Mouse (Mus musculus) CD4-positive, CD25-positive, alpha-beta regulatory T cell, adult 2 months (primary cell): ENCODE measurements at regions not wholly inside any gene's neighbourhood (a gene's known extent, or its start where the extent isn't known, plus 50 kb on each side); places are given as distances from the start of the nearest gene placed in this dataset.

Experiments used
- DNase-seq: peaks from one replicate; pipeline ENCODE4 v3.0.0-alpha.2; 2012; ENCODE audit warnings: low read depth, low spot score

DNA sequence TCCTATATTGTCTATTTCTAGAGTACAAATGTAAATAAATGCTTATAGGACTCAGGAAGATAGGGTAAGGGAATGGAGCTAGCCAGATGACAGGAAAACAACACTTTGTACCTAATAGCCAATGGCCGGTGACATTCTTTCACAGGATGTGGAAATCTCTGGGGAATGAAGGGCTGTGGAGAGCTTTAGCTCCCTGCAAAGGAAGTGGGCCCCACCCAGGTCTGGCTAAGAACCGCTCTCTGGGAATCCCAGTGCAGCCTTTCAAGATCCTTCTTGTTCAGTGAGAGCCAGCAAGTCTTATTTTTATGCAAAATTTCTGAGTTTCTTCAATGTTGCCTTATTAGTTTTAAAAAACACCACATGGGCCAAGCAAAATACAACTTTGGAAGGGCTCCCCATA is 54.7 kb upstream of the Pappa2 start:
- DNase-seq: no peak

DNA sequence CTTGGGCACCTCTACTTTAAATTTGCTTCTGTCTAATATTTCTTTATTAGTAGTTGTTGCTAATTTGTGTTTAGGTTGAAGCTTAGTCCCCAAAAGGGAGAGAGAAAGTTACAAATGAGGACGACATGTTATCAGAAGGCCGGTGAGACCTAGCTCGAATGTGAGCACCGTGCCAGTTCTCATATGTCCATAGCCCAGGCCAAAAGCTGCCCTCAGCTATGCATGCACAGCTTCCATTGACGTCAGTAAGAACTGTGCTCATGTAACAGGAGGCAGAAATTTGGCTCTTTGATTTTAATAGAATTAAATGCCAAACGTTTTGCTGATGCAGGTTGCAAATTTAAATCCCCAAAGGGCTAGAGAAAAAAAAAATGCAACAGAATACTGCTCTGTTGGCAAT is 56.1 kb upstream of the Pappa2 start:
- DNase-seq: no peak

DNA sequence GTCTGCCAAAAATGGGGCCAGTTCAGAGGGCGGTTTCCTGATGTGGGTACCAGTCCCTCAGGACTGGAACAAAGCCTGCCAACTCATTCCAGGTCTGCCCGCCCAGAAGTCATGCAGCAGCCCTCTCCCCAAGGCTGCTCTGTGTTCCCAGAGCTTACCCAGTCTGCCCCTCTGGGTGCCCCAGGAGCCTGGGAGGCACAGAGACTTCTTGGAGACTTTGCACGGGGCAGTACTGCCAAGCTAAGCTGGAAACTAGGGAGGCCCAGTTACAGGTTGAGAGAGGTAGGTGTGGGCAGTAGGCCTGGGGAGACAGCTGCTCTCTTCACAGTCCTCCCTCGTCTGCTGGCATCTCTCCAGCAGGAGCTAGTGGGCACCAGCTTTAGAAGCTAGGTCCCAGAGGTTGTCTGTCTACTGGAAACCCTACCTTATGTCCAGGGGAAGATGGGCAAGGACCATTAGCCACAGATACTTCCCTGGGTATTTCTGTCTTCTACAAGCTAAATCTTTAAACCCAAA is 65.6 kb upstream of the Pappa2 start:
- DNase-seq: no peak

DNA sequence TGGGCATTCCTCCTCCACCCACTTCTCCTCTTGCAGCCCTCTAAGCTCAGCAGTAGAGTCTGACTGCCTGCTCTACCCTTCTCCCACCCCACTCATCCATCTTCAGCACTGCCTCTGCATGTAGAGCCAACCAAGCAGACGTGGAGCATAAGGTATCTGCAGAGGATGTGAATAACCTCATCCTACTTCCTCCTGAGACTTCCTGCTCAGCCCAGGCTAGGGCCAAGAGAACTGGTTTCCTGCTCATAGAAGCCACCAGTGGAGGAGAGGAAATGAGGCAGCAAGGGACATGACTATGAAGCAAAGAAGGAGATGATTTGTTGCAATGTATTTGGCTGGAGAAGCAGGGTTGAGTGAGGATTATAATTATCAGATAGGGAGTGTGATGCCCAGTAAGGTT is 84.7 kb upstream of the Pappa2 start:
- no peak for DNase-seq

DNA sequence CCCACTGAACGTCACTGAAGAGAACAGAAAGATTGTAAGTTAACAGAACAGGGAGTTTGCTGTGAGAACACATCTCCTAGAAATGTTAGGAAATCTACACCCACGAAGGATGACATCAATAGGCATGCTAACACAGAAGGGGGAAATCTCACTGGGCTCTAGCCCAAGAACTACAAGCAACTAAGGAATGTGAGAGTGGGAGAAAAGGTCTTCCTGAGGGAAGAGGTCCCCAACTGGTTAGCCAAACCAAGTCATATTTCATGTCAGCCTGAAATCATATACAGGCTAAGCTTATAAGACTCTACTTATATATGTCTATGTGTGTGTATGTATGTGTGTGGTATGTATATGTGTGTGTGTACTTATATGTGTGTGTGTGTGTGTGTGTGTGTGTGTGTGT is 118.9 kb upstream of the Pappa2 start:
- no peak for DNase-seq

DNA sequence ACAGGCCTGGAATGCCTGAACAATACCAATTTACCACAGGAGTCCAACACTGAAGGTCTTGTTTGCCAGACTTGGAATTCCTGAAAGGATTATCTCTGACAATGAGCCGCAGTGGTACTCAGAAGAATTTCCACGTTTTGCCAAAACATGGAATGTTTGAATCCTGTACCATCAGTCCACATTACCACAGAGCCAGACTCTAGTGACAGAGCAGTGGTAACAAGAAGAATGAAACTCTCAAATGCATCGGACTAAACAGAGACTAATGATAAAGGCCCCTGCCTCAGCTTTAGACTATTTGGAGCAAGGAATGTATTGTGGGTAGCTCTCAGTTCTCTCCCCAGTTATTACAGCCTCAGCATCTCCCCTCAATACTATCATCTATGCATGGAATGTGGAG is 109.9 kb upstream of the Cop1 start:
- no peak for DNase-seq

DNA sequence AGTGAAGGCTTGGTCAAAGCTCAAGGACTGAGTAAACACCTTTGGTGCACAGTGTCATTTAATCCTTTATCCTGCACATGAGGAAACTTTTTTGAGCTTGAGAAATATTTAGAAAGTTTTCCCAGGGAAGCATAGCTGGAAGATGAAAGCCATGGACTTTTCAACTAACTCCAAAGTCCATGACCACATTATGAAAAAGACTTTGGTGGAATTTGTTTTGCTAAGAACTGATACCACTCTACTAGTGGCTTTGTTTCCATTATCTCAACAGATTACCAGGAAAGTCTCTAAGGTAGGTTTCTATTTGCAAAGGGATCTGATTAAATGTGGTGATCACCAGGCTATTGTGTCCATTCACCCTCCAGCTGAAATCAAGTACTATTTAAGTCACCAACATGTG is 107.2 kb upstream of the Cop1 start:
- DNase-seq: no peak

DNA sequence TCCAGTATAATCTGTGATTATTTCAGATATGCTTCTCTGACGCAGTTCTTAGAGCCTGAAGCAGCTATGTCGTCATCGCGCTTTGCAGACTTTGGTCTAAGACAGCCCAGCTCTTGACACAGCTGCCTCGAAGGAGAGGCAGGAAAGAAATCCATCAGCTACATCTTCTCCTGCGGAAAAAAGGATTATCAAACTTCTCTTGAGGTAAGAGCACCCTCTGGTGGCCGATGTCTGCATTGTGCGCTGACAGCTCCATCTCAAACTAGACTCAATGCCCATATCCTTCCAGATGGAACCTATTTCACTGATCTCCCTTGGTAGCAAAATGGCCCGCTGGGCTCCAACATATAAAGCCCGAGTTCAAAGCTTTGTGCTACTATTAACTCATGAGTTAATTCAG is 96.8 kb upstream of the Cop1 start:
- peak; percentile 57 for DNase-seq

DNA sequence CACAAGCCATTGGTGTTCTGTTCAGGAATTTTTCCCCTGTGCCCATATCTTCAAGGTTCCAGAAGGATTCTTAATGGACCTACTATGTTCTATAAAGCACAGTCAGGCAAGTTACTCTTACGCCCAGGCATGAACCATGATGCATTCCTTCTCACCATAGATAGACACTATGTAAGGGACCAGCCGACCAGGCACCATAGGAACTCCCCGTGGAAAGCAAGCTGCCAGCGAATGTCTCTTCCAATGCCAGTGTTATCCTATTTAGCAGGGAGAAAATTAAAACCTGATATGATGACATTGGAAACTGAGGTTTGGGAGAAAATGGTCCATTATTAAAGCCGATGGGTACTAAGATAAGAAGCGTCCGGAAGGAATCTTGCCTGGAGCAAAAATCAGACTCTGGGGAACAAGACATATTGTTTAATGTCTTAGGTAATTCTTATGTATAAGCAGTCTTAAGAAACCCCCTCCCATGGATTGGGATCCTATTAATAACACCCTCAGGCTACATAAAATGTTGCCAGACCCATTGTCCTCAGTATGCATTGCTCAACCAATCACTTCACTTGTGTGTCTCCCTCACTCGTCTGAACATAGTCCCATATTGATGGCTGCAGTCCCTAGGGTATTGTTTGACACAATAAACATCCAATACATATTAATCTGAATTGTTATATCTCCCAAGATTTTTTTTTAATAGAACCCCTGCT is 84.2 kb upstream of the Cop1 start:
- DNase-seq: no peak

DNA sequence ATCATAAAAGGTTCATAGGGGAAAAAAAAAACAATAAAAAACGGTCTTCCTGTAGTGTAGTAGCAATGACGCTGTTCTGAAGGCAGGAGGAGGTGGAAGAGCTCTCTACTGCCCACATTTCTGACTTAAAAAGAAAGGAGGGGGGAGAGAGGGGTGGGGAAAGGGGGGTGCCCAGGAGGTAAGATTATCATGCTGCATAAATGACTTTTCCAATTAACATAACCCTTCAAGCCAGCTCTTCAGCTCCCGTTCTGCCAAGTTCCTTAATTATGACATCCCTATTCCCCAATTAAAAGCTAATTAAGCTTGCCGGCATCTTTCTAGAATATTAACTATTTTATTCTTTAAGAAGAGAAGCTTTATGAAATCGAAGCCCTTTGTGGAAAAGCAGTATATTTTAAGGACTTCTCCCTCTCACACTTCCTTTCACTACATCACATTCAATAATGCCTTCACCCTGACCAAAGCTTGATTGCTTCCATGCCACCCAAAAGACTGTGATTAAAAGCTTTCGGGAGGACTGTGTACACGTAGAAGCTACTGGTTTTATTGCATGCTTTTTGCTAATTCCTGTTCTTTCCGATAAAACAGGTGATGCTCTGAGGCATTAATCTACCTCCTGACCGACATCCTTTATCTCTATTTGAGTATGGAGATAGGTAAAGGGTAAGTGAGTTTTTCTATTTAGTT is 83.5 kb upstream of the Cop1 start:
- no peak for DNase-seq

DNA sequence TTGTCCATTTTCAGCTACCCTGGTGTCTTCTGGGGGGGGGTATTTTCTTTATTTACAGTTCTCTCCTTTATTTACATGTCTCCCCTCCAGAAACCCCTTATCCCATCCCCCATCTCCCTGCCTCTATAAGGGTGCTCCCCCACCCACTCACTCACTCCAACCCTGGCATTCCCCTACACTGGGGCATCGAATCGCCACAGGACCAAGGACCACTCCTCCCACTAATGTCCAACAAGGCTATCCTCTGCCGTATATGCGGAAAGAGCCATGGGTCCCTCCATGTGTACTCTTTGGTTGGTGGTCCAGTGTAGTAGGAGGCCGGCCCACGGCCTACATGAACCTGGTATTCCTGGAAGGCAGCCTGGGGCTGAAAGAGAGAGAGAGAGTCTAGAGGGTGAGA is 82.9 kb upstream of the Cop1 start:
- DNase-seq: no peak

DNA sequence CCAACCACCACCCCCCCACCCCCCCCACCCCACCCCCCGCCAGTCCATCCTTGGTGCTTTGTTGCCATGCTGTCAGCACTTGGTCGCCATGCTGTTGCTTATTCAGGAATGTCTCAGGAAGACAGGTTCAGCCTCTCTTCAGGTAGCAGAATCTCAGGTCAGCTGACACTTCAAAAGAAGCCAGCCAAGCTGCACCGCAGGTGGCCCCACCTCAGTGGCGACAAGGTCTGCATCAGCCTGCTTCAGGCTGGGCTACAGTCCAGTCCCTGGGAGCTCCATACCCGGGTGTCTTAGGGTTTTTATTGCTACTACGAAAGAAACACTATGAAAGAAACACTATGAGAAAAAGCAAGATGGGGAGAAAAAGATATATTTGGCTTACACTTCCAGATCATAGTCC is 82.4 kb upstream of the Cop1 start:
- no peak for DNase-seq

DNA sequence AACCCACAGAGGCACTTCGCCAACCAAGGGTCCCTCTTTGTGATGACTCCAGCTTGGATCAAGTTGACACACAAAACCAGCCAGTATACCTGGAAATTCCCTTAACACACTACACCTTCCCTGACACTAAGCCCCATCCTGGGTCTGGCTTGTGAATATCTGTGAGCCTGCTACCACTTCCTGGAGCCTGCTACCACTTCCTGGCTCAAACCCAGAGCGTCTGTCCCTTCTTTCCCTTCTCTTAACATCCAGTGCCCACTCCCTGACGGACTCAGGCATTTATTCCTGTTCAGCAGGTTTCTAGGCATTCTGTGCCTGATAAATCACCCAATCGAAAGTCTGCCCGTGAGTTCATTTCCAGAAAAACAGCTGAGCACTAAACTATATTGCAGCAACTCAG is 81.8 kb upstream of the Cop1 start:
- DNase-seq: no peak

DNA sequence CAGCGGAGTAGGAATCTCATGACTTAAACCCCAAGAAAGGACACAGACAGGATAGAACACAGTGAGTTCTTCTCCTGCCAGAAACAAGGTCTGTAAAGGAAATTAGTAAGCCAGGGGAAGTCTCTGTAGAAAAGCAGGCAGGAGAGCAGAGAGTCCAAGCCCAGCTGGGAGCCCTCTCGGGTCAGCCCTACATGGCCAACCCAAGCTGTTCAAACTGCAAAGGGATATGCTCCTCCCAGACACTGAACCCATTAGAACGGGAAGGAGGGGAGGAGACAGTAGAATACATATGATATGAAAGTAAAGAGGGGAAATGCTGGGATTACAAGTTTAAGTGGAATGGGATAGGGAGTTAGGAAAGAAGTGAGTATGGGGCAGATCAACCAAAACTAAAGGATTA is 75.7 kb upstream of the Cop1 start:
- no peak for DNase-seq

DNA sequence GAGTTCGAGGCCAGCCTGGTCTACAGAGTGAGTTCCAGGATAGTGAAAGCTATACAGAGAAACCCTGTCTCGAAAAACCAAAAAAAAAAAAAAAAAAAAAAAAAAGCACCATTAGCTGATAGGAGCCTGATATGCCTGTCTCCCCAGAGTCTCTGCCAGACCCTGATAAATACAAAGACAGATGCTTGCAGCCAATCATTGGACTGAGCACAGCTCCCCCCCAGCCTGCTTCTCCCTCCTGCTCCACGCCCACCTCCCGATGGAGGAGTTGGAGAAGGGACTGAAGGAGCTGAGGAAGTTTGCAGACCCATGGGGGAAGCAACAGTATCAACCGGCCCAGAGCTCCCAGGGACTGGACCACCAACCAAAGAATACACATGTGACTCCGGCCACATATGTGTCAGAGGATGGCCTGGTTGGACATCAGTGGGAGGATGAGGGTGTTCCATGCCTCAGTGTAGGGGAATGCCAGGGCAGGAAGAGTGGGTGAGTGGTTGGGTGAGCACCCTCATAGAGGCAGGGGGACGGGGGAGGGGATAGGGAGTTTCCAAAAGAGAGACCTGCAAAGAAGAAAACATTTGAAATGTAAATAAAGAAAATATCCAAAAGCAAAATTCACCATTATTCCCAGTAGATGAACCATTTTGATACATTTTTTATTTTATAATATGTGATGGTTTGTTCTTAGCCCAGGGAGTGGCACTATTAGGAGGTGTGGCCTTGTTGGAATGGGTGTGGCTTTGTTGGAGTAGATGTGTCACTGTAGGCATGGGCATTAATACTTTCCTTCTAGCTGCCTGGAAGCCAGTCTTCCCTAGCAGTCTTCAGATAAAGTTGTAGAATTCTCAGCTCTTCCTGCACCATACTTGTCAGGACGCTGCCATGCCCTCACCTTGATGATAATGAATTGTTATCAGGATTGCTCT is 71.8 kb upstream of the Cop1 start:
- no peak for DNase-seq

DNA sequence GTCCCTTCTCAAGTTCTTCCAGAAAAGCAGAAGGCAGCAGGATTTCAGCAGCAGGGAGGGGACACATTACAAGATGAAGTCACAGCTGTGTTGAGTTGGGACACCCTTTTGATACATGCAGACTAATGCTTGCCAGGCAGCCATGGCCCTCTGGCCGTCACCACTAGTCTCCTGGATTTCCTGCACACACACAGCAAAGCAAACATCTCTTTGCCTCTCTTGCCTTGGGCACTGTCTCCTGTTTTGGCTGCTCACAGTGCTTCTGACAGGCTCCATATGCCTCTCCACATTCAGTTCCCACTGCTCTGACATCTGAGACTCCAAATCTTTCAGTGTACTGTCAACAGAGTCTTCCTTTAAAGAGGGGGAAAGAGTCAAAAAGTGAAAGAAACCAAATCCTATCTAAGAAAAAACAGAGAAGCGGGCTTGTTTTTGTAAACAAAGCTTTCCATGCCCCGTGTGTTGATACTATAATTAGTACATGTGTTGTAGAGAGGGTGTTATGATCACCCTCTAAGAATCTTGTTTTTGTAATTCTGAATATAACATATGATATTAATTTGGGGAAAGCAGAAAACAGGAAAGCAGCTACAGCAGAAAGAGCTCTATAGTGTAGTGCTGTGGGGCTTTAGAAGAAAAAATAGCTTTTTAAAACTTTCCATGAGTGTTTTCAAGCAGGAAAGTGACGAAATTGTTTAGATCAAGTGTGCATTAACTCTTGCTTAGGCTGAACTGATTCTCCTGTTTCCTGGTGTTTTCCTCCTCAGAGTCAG is 68.8 kb upstream of the Cop1 start:
- DNase-seq: no peak

DNA sequence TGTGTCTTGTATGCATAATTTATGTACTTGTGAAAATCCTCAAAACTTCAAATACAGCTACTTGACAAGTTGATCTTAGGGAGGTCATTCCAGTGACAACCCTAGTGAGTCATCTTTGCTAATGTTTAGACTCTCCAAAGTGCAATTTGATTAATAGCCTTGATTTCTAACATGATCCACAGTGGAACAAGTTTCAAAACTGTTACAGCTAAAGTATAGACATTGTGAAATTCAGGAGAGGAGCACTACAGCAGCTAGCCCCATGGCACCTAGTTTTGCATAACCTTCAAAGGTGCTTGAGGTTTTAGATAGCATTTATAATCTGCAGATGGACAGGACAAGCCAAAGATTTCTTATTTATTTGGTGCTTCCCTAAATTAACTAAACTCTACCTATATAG is 50.1 kb upstream of the Cop1 start:
- DNase-seq: no peak
